Mouse (Mus musculus): ENCODE results near the gene Kif17.
"Not testable (repeated sequence)": the region's sequence is repeated elsewhere in the genome, so short reads cannot be mapped to it uniquely, and the experiment has no call there.

Gene Kif17

GRCm38 (mm10) chr4:138313021-138313420 is 62.8 kb downstream of the Kif17 start:
- no peak for DNase-seq (ENCODE audit: low read depth, low spot score)

GRCm38 (mm10) chr4:138313795-138314194 is 63.6 kb downstream of the Kif17 start:
- DNase-seq (ENCODE audit: low read depth, low spot score): no peak

- DNase-seq (ENCODE audit: low read depth, low spot score): no peak
Measured at GRCm38 (mm10) chr4:138315781-138316180, 65.5 kb downstream of the Kif17 start.

- no peak for DNase-seq (ENCODE audit: low read depth, low spot score)
Measured at GRCm38 (mm10) chr4:138316369-138316768, 66.1 kb downstream of the Kif17 start.

GRCm38 (mm10) chr4:138318509-138319266 is 68.5 kb downstream of the Kif17 start:
- peak; percentile 49 for DNase-seq (ENCODE audit: low read depth, low spot score)

- DNase-seq (ENCODE audit: low read depth, low spot score): peak; percentile 81
Measured at GRCm38 (mm10) chr4:138319508-138319907, 69.3 kb downstream of the Kif17 start.

GRCm38 (mm10) chr4:138320711-138321110 is 70.5 kb downstream of the Kif17 start:
- DNase-seq (ENCODE audit: low read depth, low spot score): no peak

GRCm38 (mm10) chr4:138321488-138321887 is 71.3 kb downstream of the Kif17 start:
- DNase-seq (ENCODE audit: low read depth, low spot score): no peak

GRCm38 (mm10) chr4:138322692-138323091 is 72.5 kb downstream of the Kif17 start:
- DNase-seq (ENCODE audit: low read depth, low spot score): no peak

- DNase-seq (ENCODE audit: low read depth, low spot score): no peak
Measured at GRCm38 (mm10) chr4:138323753-138324152, 73.5 kb downstream of the Kif17 start.

GRCm38 (mm10) chr4:138324451-138324850 is 74.2 kb downstream of the Kif17 start:
- no peak for DNase-seq (ENCODE audit: low read depth, low spot score)

- peak; percentile 78 for DNase-seq (ENCODE audit: low read depth, low spot score)
Measured at GRCm38 (mm10) chr4:138325466-138326076, 75.3 kb downstream of the Kif17 start.

GRCm38 (mm10) chr4:138326077-138326695 is 76.0 kb downstream of the Kif17 start, which contains the start of gene Pink1:
Gene Pink1 (minus strand): TSS chr4:138326307.
- peak; percentile 77 for DNase-seq (ENCODE audit: low read depth, low spot score)

- not testable (repeated sequence) for DNase-seq (ENCODE audit: low read depth, low spot score)
Measured at GRCm38 (mm10) chr4:138327155-138327554, 76.9 kb downstream of the Kif17 start.

GRCm38 (mm10) chr4:138327891-138328470 is 77.7 kb downstream of the Kif17 start:
- no peak for DNase-seq (ENCODE audit: low read depth, low spot score)

- DNase-seq (ENCODE audit: low read depth, low spot score): peak; percentile 86
Measured at GRCm38 (mm10) chr4:138330264-138330671, 80.0 kb downstream of the Kif17 start.

GRCm38 (mm10) chr4:138331647-138332046 is 81.4 kb downstream of the Kif17 start:
- no peak for DNase-seq (ENCODE audit: low read depth, low spot score)

- DNase-seq (ENCODE audit: low read depth, low spot score): no peak
Measured at GRCm38 (mm10) chr4:138333135-138333534, 82.9 kb downstream of the Kif17 start.

GRCm38 (mm10) chr4:138335036-138335435 is 84.8 kb downstream of the Kif17 start:
- DNase-seq (ENCODE audit: low read depth, low spot score): no peak

GRCm38 (mm10) chr4:138335648-138336047 is 85.4 kb downstream of the Kif17 start:
- DNase-seq (ENCODE audit: low read depth, low spot score): no peak

- DNase-seq (ENCODE audit: low read depth, low spot score): no peak
Measured at GRCm38 (mm10) chr4:138336876-138337275, 86.6 kb downstream of the Kif17 start.

GRCm38 (mm10) chr4:138337341-138337740 is 87.1 kb downstream of the Kif17 start:
- DNase-seq (ENCODE audit: low read depth, low spot score): no peak

All from retina, postnatal 7 days (tissue).